Mouse (Mus musculus) liver, embryonic 16.5 days (tissue): ENCODE data around the gene Syngr2. TPM values are rescaled to one million over a fixed set of nuclear protein-coding genes. Genes with fewer than 3 reads are reported as not detected.

Experiments
- ATAC-seq: fragments of 200-750 bp; cut with Nextera tagmentation; 2 replicates; pipeline ENCODE4 v1.8.0; 2017; ENCODE audit warnings: low read depth, mild to moderate bottlenecking, moderate number of reproducible peaks, moderate library complexity
- H3K27ac ChIP-seq: fragments of 300-500 bp; sonication (generic); 2 replicates; pipeline ENCODE4 v1.5.1; 2014; ENCODE audit warnings: mild to moderate bottlenecking, low read length
- H3K27me3 ChIP-seq: fragments of 300-500 bp; sonication (generic); 2 replicates; pipeline ENCODE4 v1.6.1; 2014; ENCODE audit warnings: low read depth, low read length, mixed read lengths; ENCODE audit not compliant: control insufficient read depth, insufficient read depth
- H3K36me3 ChIP-seq: fragments of 300-500 bp; sonication (generic); 2 replicates; pipeline ENCODE4 v1.6.1; 2014; ENCODE audit warnings: mild to moderate bottlenecking; ENCODE audit not compliant: control insufficient read depth, insufficient read depth
- H3K4me1 ChIP-seq: fragments of 300-500 bp; sonication (generic); 2 replicates; pipeline ENCODE4 v1.6.1; 2014; ENCODE audit warnings: low read depth, low read length, mixed read lengths; ENCODE audit not compliant: control insufficient read depth
- H3K4me2 ChIP-seq: fragments of 300-500 bp; sonication (generic); 2 replicates; pipeline ENCODE4 v1.6.1; 2014; ENCODE audit warnings: low read depth, low read length, mixed read lengths
- H3K4me3 ChIP-seq: fragments of 300-500 bp; sonication (generic); 2 replicates; pipeline ENCODE4 v1.5.1; 2014; ENCODE audit warnings: low read depth, mild to moderate bottlenecking, low read length
- H3K9ac ChIP-seq: fragments of 300-500 bp; sonication (generic); 2 replicates; pipeline ENCODE4 v1.6.1; 2014; ENCODE audit warnings: low read depth, low read length
- H3K9me3 ChIP-seq: fragments of 300-500 bp; sonication (generic); replicated peaks from 2 replicates; pipeline ENCODE4 v1.6.1; 2016; ENCODE audit warnings: low read length; ENCODE audit not compliant: control insufficient read depth
- WGBS: fragments of 180-500 bp; shearing (Covaris S2); extraction: QIAGEN DNeasy Blood & Tissue Kit; methylation state at CpG from one replicate; pipeline ENCODE4 v1.1.7; 2014; ENCODE audit not compliant: insufficient replicate concordance; 5-methylcytosine and 5-hydroxymethylcytosine counted together
- polyA plus RNA-seq: library from polyadenylated mRNA; unstranded; fragments of >200 nt; fragmentation: Nextera tagmentation; extraction: Ambion mirVana; gene quantifications from 2 replicates; pipeline ENCODE4 v1.2.1, GENCODE M21; 2015

Syngr2 gene
- polyA plus RNA-seq, 1 experiment from 2014 or later, result 55.5 TPM

GRCm38 (mm10) chr11:117779434-117780198 lies 29.9 kb upstream of the Syngr2 start:
- Histone ChIP-seq H3K27ac (peak overlapping the region; percentile 99), H3K36me3 (peaks cover 44% of the 10 kb centered on the region), H3K9me3 (no peaks in the 10 kb centered on the region), H3K27me3 (no peaks in the 10 kb centered on the region), H3K4me3 (peak overlapping the region; percentile 87), H3K9ac (peak overlapping the region; percentile 95), H3K4me2 (peak overlapping the region; percentile 97), H3K4me1 (peaks cover 41% of the 10 kb centered on the region)
- peak; percentile 39 for ATAC-seq
- WGBS, result under 1% methylated on average over 38 of the region's 38 CpGs

- no peaks in the 10 kb centered on the region for H3K27me3 ChIP-seq
- peaks cover 45% of the 10 kb centered on the region for H3K4me1 ChIP-seq
- peak overlapping the region; percentile 95 for H3K9ac ChIP-seq
- H3K9me3 ChIP-seq, result no peaks in the 10 kb centered on the region
- H3K27ac ChIP-seq, result peak overlapping the region; percentile 99
- 0 out of 2 replicates have a peak, but pooled peaks have one; percentile 0 for ATAC-seq
- H3K36me3 ChIP-seq, result peaks cover 44% of the 10 kb centered on the region
- WGBS, result 0% methylated on average over 17 of the region's 17 CpGs
- peak overlapping the region; percentile 97 for H3K4me2 ChIP-seq
- H3K4me3 ChIP-seq, result peak overlapping the region; percentile 87
These were observed 29.3 kb upstream of the Syngr2 start for GRCm38 (mm10) chr11:117780199-117780515.

- under 1% methylated on average over 19 of the region's 19 CpGs for WGBS
- Histone ChIP-seq H3K27me3 (no peaks in the 10 kb centered on the region), H3K36me3 (peaks cover 43% of the 10 kb centered on the region), H3K4me3 (peak overlapping the region; percentile 87), H3K9ac (peak overlapping the region; percentile 95), H3K4me1 (peaks cover 46% of the 10 kb centered on the region), H3K9me3 (no peaks in the 10 kb centered on the region), H3K4me2 (peak overlapping the region; percentile 97), H3K27ac (peak overlapping the region; percentile 99)
- ATAC-seq, result peak; percentile 73
These were observed 28.8 kb upstream of the Syngr2 start for GRCm38 (mm10) chr11:117780582-117781111.

GRCm38 (mm10) chr11:117781199-117781821 lies 28.2 kb upstream of the Syngr2 start:
- no peaks in the 10 kb centered on the region for H3K9me3 ChIP-seq
- H3K9ac ChIP-seq, result peak overlapping the region; percentile 90
- WGBS, result 5% methylated on average over 18 of the region's 18 CpGs
- peak; percentile 5 for ATAC-seq
- H3K27ac ChIP-seq, result peak overlapping the region; percentile 99
- H3K4me1 ChIP-seq, result peaks cover 49% of the 10 kb centered on the region
- peak overlapping the region; percentile 87 for H3K4me3 ChIP-seq
- H3K27me3 ChIP-seq, result no peaks in the 10 kb centered on the region
- peaks cover 37% of the 10 kb centered on the region for H3K36me3 ChIP-seq
- peak overlapping the region; percentile 97 for H3K4me2 ChIP-seq

GRCm38 (mm10) chr11:117781993-117782704 lies 27.3 kb upstream of the Syngr2 start, which contains the start of the genes Tmc8 and Tmc6:
Gene Tmc8, plus strand, starts transcription at chr11:117782076.
Gene Tmc6, minus strand, starts transcription at chr11:117782198.
- 11% methylated on average over 24 of the region's 24 CpGs for WGBS
- peaks cover 50% of the 10 kb centered on the region for H3K4me1 ChIP-seq
- peak within 1 kb of the TSS; percentile 90 for H3K9ac ChIP-seq
- ATAC-seq, result peak; percentile 57
- peaks cover 39% of the 10 kb centered on the region for H3K36me3 ChIP-seq
- H3K4me3 ChIP-seq, result peak within 1 kb of the TSS; percentile 87
- H3K4me2 ChIP-seq, result peak within 1 kb of the TSS; percentile 97
- no peaks in the 10 kb centered on the region for H3K27me3 ChIP-seq
- no peaks in the 10 kb centered on the region for H3K9me3 ChIP-seq
- H3K27ac ChIP-seq, result peak within 1 kb of the TSS; percentile 99

GRCm38 (mm10) chr11:117782705-117783034 lies 26.8 kb upstream of the Syngr2 start:
- H3K4me1 ChIP-seq, result peaks cover 47% of the 10 kb centered on the region
- H3K27ac ChIP-seq, result peak overlapping the region; percentile 99
- no peak for ATAC-seq
- no peaks in the 10 kb centered on the region for H3K9me3 ChIP-seq
- H3K27me3 ChIP-seq, result no peaks in the 10 kb centered on the region
- H3K4me3 ChIP-seq, result peak overlapping the region; percentile 87
- H3K36me3 ChIP-seq, result peaks cover 36% of the 10 kb centered on the region
- H3K4me2 ChIP-seq, result peak overlapping the region; percentile 97
- H3K9ac ChIP-seq, result peak overlapping the region; percentile 90
- WGBS, result 10% methylated on average over 9 of the region's 9 CpGs

- H3K27ac ChIP-seq, result peak overlapping the region; percentile 99
- peak overlapping the region; percentile 90 for H3K9ac ChIP-seq
- H3K36me3 ChIP-seq, result peaks cover 34% of the 10 kb centered on the region
- H3K9me3 ChIP-seq, result no peaks in the 10 kb centered on the region
- peak overlapping the region; percentile 97 for H3K4me2 ChIP-seq
- H3K4me1 ChIP-seq, result peaks cover 42% of the 10 kb centered on the region
- under 1% methylated on average over 31 of the region's 31 CpGs for WGBS
- ATAC-seq, result 0 out of 2 replicates have a peak, but pooled peaks have one; percentile 2
- H3K4me3 ChIP-seq, result peak overlapping the region; percentile 87
- H3K27me3 ChIP-seq, result no peaks in the 10 kb centered on the region
These were observed 26.4 kb upstream of the Syngr2 start for GRCm38 (mm10) chr11:117783089-117783488.

GRCm38 (mm10) chr11:117783683-117784309 lies 25.7 kb upstream of the Syngr2 start:
- peak; percentile 22 for ATAC-seq
- H3K4me1 ChIP-seq, result peaks cover 35% of the 10 kb centered on the region
- H3K27ac ChIP-seq, result peak overlapping the region; percentile 99

More at GRCm38 (mm10) chr11:117783683-117784309, 25.7 kb upstream of the Syngr2 start:
- Histone ChIP-seq H3K9me3 (no peaks in the 10 kb centered on the region), H3K27me3 (no peaks in the 10 kb centered on the region), H3K4me3 (peak overlapping the region; percentile 87), H3K4me2 (peak overlapping the region; percentile 97), H3K36me3 (peaks cover 33% of the 10 kb centered on the region), H3K9ac (peak overlapping the region; percentile 90)
- 38% methylated on average over 10 of the region's 10 CpGs for WGBS
